Mouse (Mus musculus): Measurements from ENCODE around the gene Eif4a3. TPM values are rescaled to one million over a fixed set of nuclear protein-coding genes. Genes with fewer than 3 reads are reported as not detected.
"Not testable (repeated sequence)": the region's sequence is repeated elsewhere in the genome, so short reads cannot be mapped to it uniquely, and the experiment has no call there.

Gene Eif4a3
- polyA plus RNA-seq, 1 experiment, result 94.2 TPM

GRCm38 (mm10) chr11:119298917-119299316 lies 972 bp downstream of the Eif4a3 start:
- TF ChIP-seq POLR2A (IDR thresholded peaks at IDR 0.05; ENCODE audit: low read depth, low read length), result no peak
- no peak for TF ChIP-seq CTCF (conservative IDR thresholded peaks at IDR 0.05; ENCODE audit: insufficient read depth, insufficient read length, low read depth, low read length)
- Histone ChIP-seq H3K4me3 (ENCODE audit: insufficient read depth, low read depth, low read length) (peak overlapping the region; percentile 98), H3K27ac (ENCODE audit: insufficient read depth, low read depth, low read length) (no peak overlapping the region), H3K27me3 (replicated peaks; ENCODE audit: control insufficient read depth, insufficient read depth, low read length) (no peaks in the 10 kb centered on the region), H3K4me1 (ENCODE audit: control insufficient read depth, insufficient read depth, low read length) (peaks cover 4% of the 10 kb centered on the region; the same call in 1 of the 2 replicates), H3K36me3 (ENCODE audit: control insufficient read depth, insufficient read depth, low read length) (no peaks in the 10 kb centered on the region; the same call in 1 of the 2 replicates)
- WGBS, result 5% methylated on average over 7 of the region's 7 CpGs
- no peak for DNase-seq

GRCm38 (mm10) chr11:119297996-119298395 lies 1.9 kb downstream of the Eif4a3 start:
- Histone ChIP-seq H3K4me3 (ENCODE audit: insufficient read depth, low read depth, low read length) (no peak overlapping the region), H3K27ac (ENCODE audit: insufficient read depth, low read depth, low read length) (no peak overlapping the region), H3K4me1 (ENCODE audit: control insufficient read depth, insufficient read depth, low read length) (peaks cover 4% of the 10 kb centered on the region; the same call in 1 of the 2 replicates), H3K27me3 (replicated peaks; ENCODE audit: control insufficient read depth, insufficient read depth, low read length) (no peaks in the 10 kb centered on the region), H3K36me3 (ENCODE audit: control insufficient read depth, insufficient read depth, low read length) (no peaks in the 10 kb centered on the region; the same call in 1 of the 2 replicates)
- 74% methylated on average over 6 of the region's 6 CpGs for WGBS
- no peak for DNase-seq
- TF ChIP-seq CTCF (conservative IDR thresholded peaks at IDR 0.05; ENCODE audit: insufficient read depth, insufficient read length, low read depth, low read length), result no peak
- no peak for TF ChIP-seq POLR2A (IDR thresholded peaks at IDR 0.05; ENCODE audit: low read depth, low read length)

GRCm38 (mm10) chr11:119292861-119293260 lies 7.0 kb downstream of the Eif4a3 start:
- H3K27me3 ChIP-seq (replicated peaks; ENCODE audit: control insufficient read depth, insufficient read depth, low read length); DNase-seq; H3K27ac ChIP-seq (ENCODE audit: insufficient read depth, low read depth, low read length); H3K4me1 ChIP-seq (ENCODE audit: control insufficient read depth, insufficient read depth, low read length); H3K36me3 ChIP-seq (ENCODE audit: control insufficient read depth, insufficient read depth, low read length); H3K4me3 ChIP-seq (ENCODE audit: insufficient read depth, low read depth, low read length): not testable (repeated sequence)
- 93% methylated on average over 8 of the region's 8 CpGs for WGBS

- Histone ChIP-seq H3K4me3 (ENCODE audit: insufficient read depth, low read depth, low read length) (no peak overlapping the region), H3K27me3 (replicated peaks; ENCODE audit: control insufficient read depth, insufficient read depth, low read length) (no peaks in the 10 kb centered on the region), H3K36me3 (ENCODE audit: control insufficient read depth, insufficient read depth, low read length) (no peaks in the 10 kb centered on the region; the same call in 1 of the 2 replicates), H3K4me1 (ENCODE audit: control insufficient read depth, insufficient read depth, low read length) (no peaks in the 10 kb centered on the region), H3K27ac (ENCODE audit: insufficient read depth, low read depth, low read length) (no peak overlapping the region)
- WGBS, result 85% methylated on average over 20 of the region's 20 CpGs
- no peak for DNase-seq
- TF ChIP-seq CTCF (conservative IDR thresholded peaks at IDR 0.05; ENCODE audit: insufficient read depth, insufficient read length, low read depth, low read length) (no peak), POLR2A (IDR thresholded peaks at IDR 0.05; ENCODE audit: low read depth, low read length) (no peak)
Measured at GRCm38 (mm10) chr11:119287207-119287992, 12.5 kb downstream of the Eif4a3 start.

- WGBS, result 47% methylated on average over 9 of the region's 9 CpGs
- no peaks in the 10 kb centered on the region for H3K27me3 ChIP-seq (replicated peaks; ENCODE audit: control insufficient read depth, insufficient read depth, low read length)
Measured at GRCm38 (mm10) chr11:119285791-119286527, 13.9 kb downstream of the Eif4a3 start.

GRCm38 (mm10) chr11:119281030-119281429 lies 18.9 kb downstream of the Eif4a3 start:
- Histone ChIP-seq H3K36me3 (ENCODE audit: control insufficient read depth, insufficient read depth, low read length) (no peaks in the 10 kb centered on the region), H3K27ac (ENCODE audit: insufficient read depth, low read depth, low read length) (no peak overlapping the region), H3K4me1 (ENCODE audit: control insufficient read depth, insufficient read depth, low read length) (no peaks in the 10 kb centered on the region), H3K27me3 (replicated peaks; ENCODE audit: control insufficient read depth, insufficient read depth, low read length) (no peaks in the 10 kb centered on the region), H3K4me3 (ENCODE audit: insufficient read depth, low read depth, low read length) (no peak overlapping the region)
- WGBS, result 84% methylated on average over 15 of the region's 15 CpGs
- TF ChIP-seq POLR2A (IDR thresholded peaks at IDR 0.05; ENCODE audit: low read depth, low read length) (no peak), CTCF (conservative IDR thresholded peaks at IDR 0.05; ENCODE audit: insufficient read depth, insufficient read length, low read depth, low read length) (no peak)
- no peak for DNase-seq

More at GRCm38 (mm10) chr11:119285791-119286527, 13.9 kb downstream of the Eif4a3 start:
- DNase-seq, result peak; percentile 50
- TF ChIP-seq POLR2A (IDR thresholded peaks at IDR 0.05; ENCODE audit: low read depth, low read length) (no peak), CTCF (conservative IDR thresholded peaks at IDR 0.05; ENCODE audit: insufficient read depth, insufficient read length, low read depth, low read length) (no peak)
- Histone ChIP-seq H3K4me1 (ENCODE audit: control insufficient read depth, insufficient read depth, low read length) (no peaks in the 10 kb centered on the region), H3K36me3 (ENCODE audit: control insufficient read depth, insufficient read depth, low read length) (no peaks in the 10 kb centered on the region; the same call in 1 of the 2 replicates), H3K27ac (ENCODE audit: insufficient read depth, low read depth, low read length) (no peak overlapping the region), H3K4me3 (ENCODE audit: insufficient read depth, low read depth, low read length) (no peak overlapping the region)

Data from kidney, adult 2 months (tissue).